Mouse (Mus musculus): ENCODE measurements around the gene Plce1.

Plce1 gene

GRCm38 (mm10) chr19:38480731-38481621, at the start of gene Plce1:
Gene Plce1 (plus strand): TSS chr19:38481109.
- DNase-seq (ENCODE audit: low read depth, low spot score) = no peak

GRCm38 (mm10) chr19:38431326-38431725, 49.6 kb upstream of the Plce1 start:
- DNase-seq (ENCODE audit: low read depth, low spot score) = no peak

- no peak for DNase-seq (ENCODE audit: low read depth, low spot score)
Measured at GRCm38 (mm10) chr19:38432021-38432420, 48.9 kb upstream of the Plce1 start.

GRCm38 (mm10) chr19:38433381-38433780, 47.5 kb upstream of the Plce1 start:
- no peak for DNase-seq (ENCODE audit: low read depth, low spot score)

- no peak for DNase-seq (ENCODE audit: low read depth, low spot score)
Measured at GRCm38 (mm10) chr19:38435221-38435620, 45.7 kb upstream of the Plce1 start.

- no peak for DNase-seq (ENCODE audit: low read depth, low spot score)
Measured at GRCm38 (mm10) chr19:38441860-38442259, 39.0 kb upstream of the Plce1 start.

- DNase-seq (ENCODE audit: low read depth, low spot score) = no peak
Measured at GRCm38 (mm10) chr19:38445758-38446157, 35.2 kb upstream of the Plce1 start.

GRCm38 (mm10) chr19:38455228-38455627, 25.7 kb upstream of the Plce1 start:
- no peak for DNase-seq (ENCODE audit: low read depth, low spot score)

GRCm38 (mm10) chr19:38458996-38459395, 21.9 kb upstream of the Plce1 start:
- no peak for DNase-seq (ENCODE audit: low read depth, low spot score)

GRCm38 (mm10) chr19:38460696-38461095, 20.2 kb upstream of the Plce1 start:
- no peak for DNase-seq (ENCODE audit: low read depth, low spot score)

GRCm38 (mm10) chr19:38470257-38470893, 10.5 kb upstream of the Plce1 start:
- DNase-seq (ENCODE audit: low read depth, low spot score) = no peak

GRCm38 (mm10) chr19:38475394-38475793, 5.5 kb upstream of the Plce1 start:
- no peak for DNase-seq (ENCODE audit: low read depth, low spot score)

GRCm38 (mm10) chr19:38478286-38478685, 2.6 kb upstream of the Plce1 start:
- no peak for DNase-seq (ENCODE audit: low read depth, low spot score)

GRCm38 (mm10) chr19:38478948-38479347, 2.0 kb upstream of the Plce1 start:
- no peak for DNase-seq (ENCODE audit: low read depth, low spot score)

- no peak for DNase-seq (ENCODE audit: low read depth, low spot score)
Measured at GRCm38 (mm10) chr19:38479473-38479872, 1.4 kb upstream of the Plce1 start.

- no peak for DNase-seq (ENCODE audit: low read depth, low spot score)
Measured at GRCm38 (mm10) chr19:38480156-38480720, 671 bp upstream of the Plce1 start.

GRCm38 (mm10) chr19:38481906-38482305, 997 bp downstream of the Plce1 start:
- DNase-seq (ENCODE audit: low read depth, low spot score) = no peak

- DNase-seq (ENCODE audit: low read depth, low spot score) = no peak
Measured at GRCm38 (mm10) chr19:38482406-38483181, 1.7 kb downstream of the Plce1 start.

- DNase-seq (ENCODE audit: low read depth, low spot score) = no peak
Measured at GRCm38 (mm10) chr19:38485779-38486555, 5.1 kb downstream of the Plce1 start.

GRCm38 (mm10) chr19:38487501-38487900, 6.6 kb downstream of the Plce1 start:
- no peak for DNase-seq (ENCODE audit: low read depth, low spot score)
